Mouse (Mus musculus): ENCODE results near the gene Vps35l.

Vps35l gene

GRCm38 (mm10) chr7:118777598-118778394, 37.8 kb downstream of the Vps35l start:
- DNase-seq (ENCODE audit: low read depth, low spot score): no peak

GRCm38 (mm10) chr7:118778561-118778960, 38.5 kb downstream of the Vps35l start:
- no peak for DNase-seq (ENCODE audit: low read depth, low spot score)

- no peak for DNase-seq (ENCODE audit: low read depth, low spot score)
These were observed 43.4 kb downstream of the Vps35l start for GRCm38 (mm10) chr7:118783305-118784001.

- DNase-seq (ENCODE audit: low read depth, low spot score): no peak
These were observed 46.1 kb downstream of the Vps35l start for GRCm38 (mm10) chr7:118786091-118786490.

- DNase-seq (ENCODE audit: low read depth, low spot score): no peak
These were observed 47.3 kb downstream of the Vps35l start for GRCm38 (mm10) chr7:118787326-118787725.

- DNase-seq (ENCODE audit: low read depth, low spot score): peak; percentile 29
These were observed 48.5 kb downstream of the Vps35l start for GRCm38 (mm10) chr7:118788481-118788880.

- no peak for DNase-seq (ENCODE audit: low read depth, low spot score)
These were observed 50.3 kb downstream of the Vps35l start for GRCm38 (mm10) chr7:118790292-118790691.

GRCm38 (mm10) chr7:118793899-118794298, 53.9 kb downstream of the Vps35l start:
- no peak for DNase-seq (ENCODE audit: low read depth, low spot score)

- no peak for DNase-seq (ENCODE audit: low read depth, low spot score)
These were observed 55.8 kb downstream of the Vps35l start for GRCm38 (mm10) chr7:118795779-118796178.

- DNase-seq (ENCODE audit: low read depth, low spot score): no peak
These were observed 56.8 kb downstream of the Vps35l start for GRCm38 (mm10) chr7:118796838-118797237.

- no peak for DNase-seq (ENCODE audit: low read depth, low spot score)
These were observed 57.6 kb downstream of the Vps35l start for GRCm38 (mm10) chr7:118797600-118797999.

- DNase-seq (ENCODE audit: low read depth, low spot score): no peak
These were observed 58.1 kb downstream of the Vps35l start for GRCm38 (mm10) chr7:118798105-118798570.

GRCm38 (mm10) chr7:118800112-118800734, 60.2 kb downstream of the Vps35l start:
- no peak for DNase-seq (ENCODE audit: low read depth, low spot score)

- DNase-seq (ENCODE audit: low read depth, low spot score): no peak
These were observed 61.8 kb downstream of the Vps35l start for GRCm38 (mm10) chr7:118801791-118802190.

- DNase-seq (ENCODE audit: low read depth, low spot score): no peak
These were observed 63.4 kb downstream of the Vps35l start for GRCm38 (mm10) chr7:118803425-118803824.

- no peak for DNase-seq (ENCODE audit: low read depth, low spot score)
These were observed 66.8 kb downstream of the Vps35l start for GRCm38 (mm10) chr7:118806631-118807411.

- DNase-seq (ENCODE audit: low read depth, low spot score): no peak
These were observed 67.9 kb downstream of the Vps35l start for GRCm38 (mm10) chr7:118807899-118808298.

- DNase-seq (ENCODE audit: low read depth, low spot score): no peak
These were observed 71.5 kb downstream of the Vps35l start for GRCm38 (mm10) chr7:118811407-118812106.

GRCm38 (mm10) chr7:118813592-118813991, 73.6 kb downstream of the Vps35l start:
- no peak for DNase-seq (ENCODE audit: low read depth, low spot score)

- DNase-seq (ENCODE audit: low read depth, low spot score): no peak
These were observed 76.2 kb downstream of the Vps35l start for GRCm38 (mm10) chr7:118816275-118816674.

GRCm38 (mm10) chr7:118817741-118818140, 77.7 kb downstream of the Vps35l start:
- DNase-seq (ENCODE audit: low read depth, low spot score): peak; percentile 67
